Mouse (Mus musculus): Measurements from ENCODE around the gene Stx2. TPM values are rescaled to one million over a fixed set of nuclear protein-coding genes. Genes with fewer than 3 reads are reported as not detected.

The Stx2 gene
- total and polyA plus RNA-seq, 3 experiments, result 0.74 to 5.2 (median 2.5) TPM

GRCm38 (mm10) chr5:129026637-129027036 is 18.3 kb upstream of the Stx2 start:
- Histone ChIP-seq H3K36me3 (replicated peaks in 1 of 2; ENCODE audit: control insufficient read depth in 1 of 2, insufficient read depth in 1 of 2, low read length in 1 of 2) (peaks cover 24 to 33% of the 10 kb centered on the region in 2 experiments), H3K27me3 (replicated peaks) (no peaks in the 10 kb centered on the region), H3K79me2 (replicated peaks; ENCODE audit: control insufficient read depth, extremely low read depth, insufficient read depth, poor library complexity, severe bottlenecking) (peaks cover 9% of the 10 kb centered on the region), H3K9ac (ENCODE audit: insufficient read depth, low read depth) (no peak overlapping the region), H3K4me3 (replicated peaks in 1 of 3; ENCODE audit: low read depth in 2 of 3, low read length in 2 of 3, poor library complexity in 1 of 3) (no peak overlapping the region), H3K4me2 (ENCODE audit: insufficient read depth, low read depth, poor library complexity, severe bottlenecking) (no peak overlapping the region), H3K9me3 (replicated peaks; ENCODE audit: low read length) (no peaks in the 10 kb centered on the region), H3K4me1 (ENCODE audit: control insufficient read depth in 1 of 2, insufficient read depth in 2 of 2) (peaks cover 2 to 3% of the 10 kb centered on the region in 2 experiments; a peak in 3 of 4 replicates), H3K27ac (ENCODE audit: insufficient read depth, low read depth) (no peak overlapping the region)
- in situ Hi-C loops (cut with MboI; ENCODE audit: low pct_ligation_motif_present, low pct_unique_long_range_greater_than_20kb, low sequenced_read_pairs) (no loop called here), dilution Hi-C loops (cut with MboI; ENCODE audit: extremely low pct_ligation_motif_present, extremely low pct_unique_long_range_greater_than_20kb, low sequenced_read_pairs) (no loop called here)
- DNase-seq (ENCODE audit: extremely low read depth), result no peak
- TF ChIP-seq ZNF384 (IDR thresholded peaks at IDR 0.05; ENCODE audit: low read depth, low read length), result no peak
- TF ChIP-seq CTCF (conservative IDR thresholded peaks at IDR 0.05 in 1 of 2, IDR thresholded peaks at IDR 0.05 in 1 of 2; ENCODE audit: low read depth in 2 of 2, low read length in 2 of 2), result peak in 1 of 2 experiments; percentile 54; a peak in 2 of 4 replicates
- 0 out of 2 replicates have a peak, but pooled peaks have one; percentile 41 for TF ChIP-seq MYC (IDR thresholded peaks at IDR 0.05; ENCODE audit: low read depth, low read length)

GRCm38 (mm10) chr5:129026171-129026570 is 17.8 kb upstream of the Stx2 start:
- TF ChIP-seq POLR2A (IDR thresholded peaks at IDR 0.05; ENCODE audit: low read depth, low read length) (0 out of 2 replicates have a peak, but pooled peaks have one; percentile 19), MEF2A (IDR thresholded peaks at IDR 0.05; ENCODE audit: borderline replicate concordance, low read depth, low read length) (no peak), POLR2AphosphoS2 (IDR thresholded peaks at IDR 0.05; ENCODE audit: low read depth, low read length) (peak; percentile 17; the same call in 1 of the 2 replicates)
- dilution Hi-C loops (cut with MboI; ENCODE audit: extremely low pct_ligation_motif_present, extremely low pct_unique_long_range_greater_than_20kb, low sequenced_read_pairs) (no loop called here), in situ Hi-C loops (cut with MboI; ENCODE audit: low pct_ligation_motif_present, low pct_unique_long_range_greater_than_20kb, low sequenced_read_pairs) (no loop called here)
- no peak overlapping the region for H3K4me3 ChIP-seq (replicated peaks in 1 of 3; ENCODE audit: low read depth in 2 of 3, low read length in 2 of 3, poor library complexity in 1 of 3)
- no peak overlapping the region for H3K27ac ChIP-seq (ENCODE audit: insufficient read depth, low read depth)
- peaks cover 2 to 3% of the 10 kb centered on the region in 2 experiments; a peak in 3 of 4 replicates for H3K4me1 ChIP-seq (ENCODE audit: control insufficient read depth in 1 of 2, insufficient read depth in 2 of 2)
- H3K9me3 ChIP-seq (replicated peaks; ENCODE audit: low read length), result no peaks in the 10 kb centered on the region
- peaks cover 24 to 37% of the 10 kb centered on the region in 2 experiments for H3K36me3 ChIP-seq (replicated peaks in 1 of 2; ENCODE audit: control insufficient read depth in 1 of 2, insufficient read depth in 1 of 2, low read length in 1 of 2)
- no peak for DNase-seq (ENCODE audit: extremely low read depth)
- peaks cover 13% of the 10 kb centered on the region for H3K79me2 ChIP-seq (replicated peaks; ENCODE audit: control insufficient read depth, extremely low read depth, insufficient read depth, poor library complexity, severe bottlenecking)
- no peak overlapping the region for H3K9ac ChIP-seq (ENCODE audit: insufficient read depth, low read depth)
- no peak overlapping the region for H3K4me2 ChIP-seq (ENCODE audit: insufficient read depth, low read depth, poor library complexity, severe bottlenecking)
- no peaks in the 10 kb centered on the region for H3K27me3 ChIP-seq (replicated peaks)

DNA sequence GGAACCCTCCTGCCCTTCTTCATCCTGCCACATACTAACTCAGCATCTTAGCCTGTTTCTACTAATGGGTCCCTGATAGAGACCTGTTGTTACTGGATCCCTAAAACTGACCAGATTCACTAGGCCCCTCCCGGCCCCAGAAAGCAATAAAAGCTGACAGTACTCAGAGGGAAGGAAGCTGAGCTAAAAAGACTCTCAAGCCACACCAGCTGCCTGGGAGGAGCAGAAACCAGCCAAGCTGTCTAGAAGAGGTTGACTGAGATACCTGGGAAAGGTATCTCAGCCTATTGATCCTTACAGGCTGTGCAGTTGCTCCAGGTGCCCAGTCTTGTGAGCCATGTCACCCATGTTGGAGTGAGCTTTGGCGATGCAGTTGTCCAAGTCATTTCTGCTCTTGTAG is 17.4 kb upstream of the Stx2 start:
- Histone ChIP-seq H3K36me3 (replicated peaks in 1 of 2; ENCODE audit: control insufficient read depth in 1 of 2, insufficient read depth in 1 of 2, low read length in 1 of 2) (peaks cover 24 to 41% of the 10 kb centered on the region in 2 experiments), H3K79me2 (replicated peaks; ENCODE audit: control insufficient read depth, extremely low read depth, insufficient read depth, poor library complexity, severe bottlenecking) (peaks cover 18% of the 10 kb centered on the region), H3K9ac (ENCODE audit: insufficient read depth, low read depth) (no peak overlapping the region), H3K27me3 (replicated peaks) (no peaks in the 10 kb centered on the region), H3K27ac (ENCODE audit: insufficient read depth, low read depth) (no peak overlapping the region), H3K9me3 (replicated peaks; ENCODE audit: low read length) (no peaks in the 10 kb centered on the region), H3K4me3 (replicated peaks in 1 of 3; ENCODE audit: low read depth in 2 of 3, low read length in 2 of 3, poor library complexity in 1 of 3) (no peak overlapping the region), H3K4me1 (ENCODE audit: control insufficient read depth in 1 of 2, insufficient read depth in 2 of 2) (peaks cover 2 to 3% of the 10 kb centered on the region in 2 experiments; a peak in 3 of 4 replicates), H3K4me2 (ENCODE audit: insufficient read depth, low read depth, poor library complexity, severe bottlenecking) (no peak overlapping the region)
- in situ Hi-C loops (cut with MboI; ENCODE audit: low pct_ligation_motif_present, low pct_unique_long_range_greater_than_20kb, low sequenced_read_pairs) (no loop called here), dilution Hi-C loops (cut with MboI; ENCODE audit: extremely low pct_ligation_motif_present, extremely low pct_unique_long_range_greater_than_20kb, low sequenced_read_pairs) (no loop called here)
- TF ChIP-seq CTCF (conservative IDR thresholded peaks at IDR 0.05 in 1 of 2, IDR thresholded peaks at IDR 0.05 in 1 of 2; ENCODE audit: low read depth in 2 of 2, low read length in 2 of 2) (no peak), POLR2A (IDR thresholded peaks at IDR 0.05; ENCODE audit: low read depth, low read length) (peak; percentile 8; the same call in 1 of the 2 replicates), POLR2AphosphoS2 (IDR thresholded peaks at IDR 0.05; ENCODE audit: low read depth, low read length) (peak; percentile 43; the same call in 1 of the 2 replicates)
- no peak for DNase-seq (ENCODE audit: extremely low read depth)
